Mouse (Mus musculus): ENCODE results near the gene Nnmt. TPM values are rescaled to one million over a fixed set of nuclear protein-coding genes. Genes with fewer than 3 reads are reported as not detected.

The Nnmt gene
- total RNA-seq (2023; ENCODE audit: inconsistent age), result not detected in 4 replicates

GRCm38 (mm10) chr9:48604939-48605598 is at the start of gene Nnmt:
Gene Nnmt (minus strand): TSS chr9:48605153.

Other genes with a start within 250 kb of the Nnmt start
- 36.1 to 50.4 TPM (median 43.6 TPM) in 4 replicates for gene Rexo2, start 124.5 kb downstream of the Nnmt start, total RNA-seq (2023; ENCODE audit: inconsistent age)
- 93.4 to 102 TPM (median 96.1 TPM) in 4 replicates for gene Rbm7, start 109.9 kb downstream of the Nnmt start, total RNA-seq (2023; ENCODE audit: inconsistent age)
- 11.9 to 17.8 TPM (median 16.2 TPM) in 4 replicates for gene Gm5617, start 109.7 kb downstream of the Nnmt start, total RNA-seq (2023; ENCODE audit: inconsistent age)
- gene Zbtb16, start 231.1 kb upstream of the Nnmt start, total RNA-seq (2023; ENCODE audit: inconsistent age), result 0.21 to 0.72 TPM (median 0.34 TPM) in 4 replicates

All from B cell, adult (primary cell).